ENCODE assay signal across 9 mouse cellular contexts in genomic region chr6:131382232-131382983, GRCm38 (mm10). TPM values are rescaled to one million over a fixed set of nuclear protein-coding genes. Genes with fewer than 3 reads are reported as not detected.
A peak's percentile ranks its signal among the peaks of the same experiment; 100 is the strongest.
DNase-seq lines count a peak whose midpoint lies in the region; ATAC-seq lines count a peak whose summit lies in the region.
"Had no signal": no experiment of that assay in that cellular context is flagged by ENCODE, and none has a peak within 500 bp of the region (broad histone marks: within the 10 kb centered on the region; RNA-seq: fewer than 3 reads in every experiment).

No protein-coding gene starts in this region.

- H3K36me3 ChIP-seq in neural tube, embryonic 13.5 days = peaks cover 31% of the 10 kb centered on the region

- peaks cover 46% of the 10 kb centered on the region for H3K4me1 ChIP-seq in neural tube, embryonic 13.5 days (replicated peaks)

- H3K9me3 ChIP-seq in neural tube, embryonic 13.5 days = no peaks in the 10 kb centered on the region
- H3K9me3 ChIP-seq: megakaryocyte, embryonic 14.5 days had no signal

- no peak for DNase-seq in neural tube, embryonic 10.5 days (ENCODE audit: extremely low spot score, low spot score)
- peak; percentile 62 for DNase-seq in cerebellum, adult 8-10 months
- peak; percentile 87 for DNase-seq in heart, adult 9 months (ENCODE audit: low spot score in 2 of 2)
- peak; percentile 53 to 74 for DNase-seq in kidney, postnatal 25 days
- DNase-seq in ovary, postnatal 36 days (ENCODE audit: low spot score) = peak; percentile 19
- DNase-seq in embryo, embryonic 10.5 days (ENCODE audit: low spot score) = no peak

- no peak for ATAC-seq in neural tube, embryonic 13.5 days (ENCODE audit: low read depth)
- ATAC-seq in granulocyte monocyte progenitor cell, adult 5-6 weeks (replicated peaks; ENCODE audit: poor library complexity, severe bottlenecking) = no peak

- no peak overlapping the region for H3K4me3 ChIP-seq in neural tube, embryonic 13.5 days
- H3K4me3 ChIP-seq: megakaryocyte, embryonic 14.5 days had no signal

- no peaks in the 10 kb centered on the region for H3K27me3 ChIP-seq in neural tube, embryonic 13.5 days
- H3K27me3 ChIP-seq: megakaryocyte, embryonic 14.5 days had no signal

- H3K4me2 ChIP-seq in neural tube, embryonic 13.5 days = no peak overlapping the region; the same call in 1 of the 2 replicates

- H3K27ac ChIP-seq in neural tube, embryonic 13.5 days (replicated peaks) = 0 out of 2 replicates have a peak overlapping the region, but pooled peaks have one; percentile 10

- 47% methylated on average over 14 of the region's 14 CpGs for WGBS in neural tube, embryonic 13.5 days

- H3K9ac ChIP-seq in neural tube, embryonic 13.5 days = peak overlapping the region; percentile 13; the same call in 1 of the 2 replicates

RNA-seq across cellular contexts. Expression of gene Ybx3, which starts 5.9 kb away (rescaled TPM):
- polyA plus RNA-seq in neural tube, embryonic 13.5 days (2015; fragmentation: Nextera tagmentation; extraction: Ambion mirVana) = 19.8 and 24.5 TPM in 2 replicates
- 324 and 391 TPM in 2 replicates for total RNA-seq in granulocyte monocyte progenitor cell, adult 5-6 weeks (2014; fragmentation: Nextera tagmentation)
- 563 and 635 TPM in 2 replicates for total RNA-seq in granulocyte monocyte progenitor cell, adult 5-6 weeks (2017)

RNA-seq across cellular contexts. Expression of gene Styk1, which starts 29.0 kb away (rescaled TPM):
- 1.4 and 1.9 TPM in 2 replicates for polyA plus RNA-seq in neural tube, embryonic 13.5 days (2015; fragmentation: Nextera tagmentation; extraction: Ambion mirVana)
- 0.81 TPM in 1 of 2 replicates, not detected in the other for total RNA-seq in granulocyte monocyte progenitor cell, adult 5-6 weeks (2014; fragmentation: Nextera tagmentation)
- 0.04 TPM in 1 of 2 replicates, not detected in the other for total RNA-seq in granulocyte monocyte progenitor cell, adult 5-6 weeks (2017)

Comparison
In these comparisons a context has a peak if more than half of its experiments do, and no peak if none do; other contexts are left out.
1. DNase-seq: peak in cerebellum, adult 8-10 months (single experiment), heart, adult 9 months (2 of 2), kidney, postnatal 25 days (2 of 2) and ovary, postnatal 36 days (single experiment); none in neural tube, embryonic 10.5 days (single experiment) and embryo, embryonic 10.5 days (single experiment).